Mouse (Mus musculus): ENCODE measurements around the gene Dusp8. TPM values are rescaled to one million over a fixed set of nuclear protein-coding genes. Genes with fewer than 3 reads are reported as not detected.
A peak's percentile ranks its signal among the peaks of the same experiment; 100 is the strongest.

Gene Dusp8
- polyA plus RNA-seq, 2 experiments, result 3.5 to 4.1 TPM

DNA sequence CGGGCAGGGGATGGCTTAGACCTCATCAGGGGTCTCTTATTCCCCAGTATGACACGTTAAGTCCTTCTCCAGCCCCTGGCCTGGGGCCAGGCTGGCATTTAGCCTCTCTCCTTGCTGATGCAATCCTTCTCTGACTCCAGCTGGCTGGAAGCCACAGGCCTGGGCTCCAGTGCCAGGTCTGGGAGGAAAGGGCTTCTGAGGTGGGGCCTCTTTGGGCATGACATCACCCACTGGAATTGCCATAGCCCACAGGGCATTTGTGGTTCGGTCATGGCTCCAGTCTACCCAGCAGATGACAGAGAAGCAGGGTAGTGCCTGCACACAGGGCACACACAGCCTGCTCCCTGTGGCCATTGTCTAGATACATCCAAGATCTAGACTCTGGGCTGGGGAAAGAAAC, 10.8 kb downstream of the Dusp8 start:
- Histone ChIP-seq H3K9ac (ENCODE audit: low read depth, low read length, severe bottlenecking) (no peak overlapping the region), H3K27ac (replicated peaks; ENCODE audit: low read depth, low read length) (no peak overlapping the region), H3K27me3 (ENCODE audit: control insufficient read depth, insufficient read depth, low read length) (peaks cover 51% of the 10 kb centered on the region), H3K9me3 (ENCODE audit: control insufficient read depth, low read length) (no peaks in the 10 kb centered on the region), H3K4me2 (replicated peaks; ENCODE audit: low read depth, low read length, severe bottlenecking) (0 out of 2 replicates have a peak overlapping the region, but pooled peaks have one; percentile 5), H3K36me3 (ENCODE audit: control insufficient read depth, insufficient read depth, low read length) (peaks cover 4% of the 10 kb centered on the region; the same call in 1 of the 2 replicates), H3K4me3 (replicated peaks; ENCODE audit: low read length) (no peak overlapping the region), H3K4me1 (ENCODE audit: control insufficient read depth, insufficient read depth, low read length) (peaks cover 15% of the 10 kb centered on the region)
- peak; percentile 26 for DNase-seq (ENCODE audit: low spot score)
- ATAC-seq (ENCODE audit: low FRiP score, low read depth), result 0 out of 2 replicates have a peak, but pooled peaks have one; percentile 12
- no peak for TF ChIP-seq POLR2A (IDR thresholded peaks at IDR 0.05; ENCODE audit: borderline replicate concordance, extremely low read depth, insufficient read depth, insufficient read length)
- 42% methylated on average over 3 of the region's 3 CpGs for WGBS

DNA sequence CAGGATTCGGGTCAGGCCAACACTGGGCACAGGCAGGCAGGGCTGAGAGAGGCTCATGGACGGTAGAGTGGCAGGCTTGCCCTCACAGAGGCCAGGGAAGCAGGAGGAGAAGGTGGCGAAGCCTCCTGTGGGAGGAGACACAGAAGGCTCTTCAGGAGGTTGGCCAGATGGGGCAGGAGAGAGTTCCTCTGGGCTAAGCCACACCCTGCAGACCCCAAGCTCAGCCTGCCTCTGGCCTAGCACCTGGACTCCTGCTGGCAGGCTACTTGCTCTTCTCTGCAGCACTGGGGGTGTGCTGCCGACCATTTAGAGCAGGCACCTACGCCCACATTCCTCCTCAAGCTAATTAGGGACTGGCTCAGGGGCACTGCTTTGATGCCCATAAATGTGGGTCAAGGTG, 11.2 kb downstream of the Dusp8 start:
- 0 out of 2 replicates have a peak overlapping the region, but pooled peaks have one; percentile 43 for H3K27ac ChIP-seq (replicated peaks; ENCODE audit: low read depth, low read length)
- H3K9me3 ChIP-seq (ENCODE audit: control insufficient read depth, low read length), result no peaks in the 10 kb centered on the region
- DNase-seq (ENCODE audit: low spot score) (no peak), ATAC-seq (ENCODE audit: low FRiP score, low read depth) (peak; percentile 35; the same call in 1 of the 2 replicates)
- H3K4me2 ChIP-seq (replicated peaks; ENCODE audit: low read depth, low read length, severe bottlenecking), result 0 out of 2 replicates have a peak overlapping the region, but pooled peaks have one; percentile 5
- peaks cover 4% of the 10 kb centered on the region; the same call in 1 of the 2 replicates for H3K36me3 ChIP-seq (ENCODE audit: control insufficient read depth, insufficient read depth, low read length)
- no peak for TF ChIP-seq POLR2A (IDR thresholded peaks at IDR 0.05; ENCODE audit: borderline replicate concordance, extremely low read depth, insufficient read depth, insufficient read length)
- H3K27me3 ChIP-seq (ENCODE audit: control insufficient read depth, insufficient read depth, low read length), result peaks cover 52% of the 10 kb centered on the region
- peaks cover 15% of the 10 kb centered on the region for H3K4me1 ChIP-seq (ENCODE audit: control insufficient read depth, insufficient read depth, low read length)
- 13% methylated on average over 4 of the region's 5 CpGs for WGBS
- H3K4me3 ChIP-seq (replicated peaks; ENCODE audit: low read length), result no peak overlapping the region
- H3K9ac ChIP-seq (ENCODE audit: low read depth, low read length, severe bottlenecking), result no peak overlapping the region

DNA sequence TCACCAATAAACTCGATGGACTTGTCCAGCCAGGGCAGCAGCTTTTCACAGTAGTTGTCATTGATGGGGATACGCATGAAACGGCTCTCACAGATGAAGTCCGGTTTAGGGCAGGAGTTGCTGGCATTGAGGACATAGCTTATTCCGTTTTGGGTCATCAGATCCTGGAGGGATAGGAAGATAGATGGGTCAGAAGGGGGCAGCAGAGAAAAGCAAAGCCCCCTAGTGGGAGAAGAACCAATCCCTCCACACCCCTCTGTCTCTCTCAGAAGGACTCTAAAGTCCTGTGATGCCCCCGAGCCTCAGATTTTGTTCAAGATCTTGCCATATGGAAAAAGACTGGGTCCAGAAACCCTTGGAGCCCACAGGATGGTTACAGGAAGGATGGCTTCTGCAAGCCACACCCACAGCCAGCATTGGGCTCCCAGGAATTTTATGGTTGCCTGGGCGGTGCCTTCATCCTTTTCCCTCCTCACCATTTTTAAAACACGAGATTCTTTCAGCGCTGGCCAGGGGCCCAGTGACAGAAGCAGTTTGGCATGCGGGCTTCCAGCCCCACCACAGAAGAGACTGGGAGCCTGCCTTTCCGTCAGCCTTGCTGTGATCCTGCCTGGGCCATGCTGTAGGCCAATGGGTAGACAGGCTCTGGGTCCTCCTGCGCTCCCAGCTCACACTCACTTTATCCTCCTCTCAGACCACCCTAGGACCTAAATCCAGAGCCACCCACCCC, 11.9 kb downstream of the Dusp8 start:
- ATAC-seq (ENCODE audit: low FRiP score, low read depth) (no peak), DNase-seq (ENCODE audit: low spot score) (peak; percentile 55)
- peaks cover 4% of the 10 kb centered on the region; the same call in 1 of the 2 replicates for H3K36me3 ChIP-seq (ENCODE audit: control insufficient read depth, insufficient read depth, low read length)
- 0 out of 2 replicates have a peak overlapping the region, but pooled peaks have one; percentile 1 for H3K4me3 ChIP-seq (replicated peaks; ENCODE audit: low read length)
- no peaks in the 10 kb centered on the region for H3K9me3 ChIP-seq (ENCODE audit: control insufficient read depth, low read length)
- WGBS, result 25% methylated on average over 12 of the region's 12 CpGs
- 0 out of 2 replicates have a peak overlapping the region, but pooled peaks have one; percentile 43 for H3K27ac ChIP-seq (replicated peaks; ENCODE audit: low read depth, low read length)
- H3K4me2 ChIP-seq (replicated peaks; ENCODE audit: low read depth, low read length, severe bottlenecking), result no peak overlapping the region
- peaks cover 10% of the 10 kb centered on the region for H3K4me1 ChIP-seq (ENCODE audit: control insufficient read depth, insufficient read depth, low read length)
- H3K27me3 ChIP-seq (ENCODE audit: control insufficient read depth, insufficient read depth, low read length), result peaks cover 57% of the 10 kb centered on the region
- TF ChIP-seq POLR2A (IDR thresholded peaks at IDR 0.05; ENCODE audit: borderline replicate concordance, extremely low read depth, insufficient read depth, insufficient read length), result no peak
- no peak overlapping the region for H3K9ac ChIP-seq (ENCODE audit: low read depth, low read length, severe bottlenecking)

DNA sequence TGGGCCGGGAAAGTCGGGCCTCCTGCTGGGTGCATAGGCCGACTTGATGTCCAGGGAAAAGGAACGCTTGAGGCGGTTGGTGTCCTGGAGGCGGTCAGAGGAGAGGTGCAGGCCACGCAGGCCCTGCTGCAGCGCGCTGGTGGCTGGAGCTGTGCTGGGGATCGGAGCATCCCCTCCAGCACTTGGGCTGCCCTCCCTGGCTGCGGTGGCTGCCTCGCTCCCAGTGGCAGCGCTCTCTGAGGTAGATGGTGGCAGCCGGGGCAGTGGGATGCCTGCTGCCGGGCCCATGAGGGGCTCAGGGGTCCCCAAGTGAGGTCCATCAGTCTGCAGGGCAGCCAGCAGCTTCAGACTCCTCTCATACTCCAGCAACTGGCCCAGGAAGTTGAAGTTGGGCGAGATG, 13.0 kb downstream of the Dusp8 start:
- 19% methylated on average over 6 of the region's 16 CpGs for WGBS
- TF ChIP-seq POLR2A (IDR thresholded peaks at IDR 0.05; ENCODE audit: borderline replicate concordance, extremely low read depth, insufficient read depth, insufficient read length), result no peak
- Histone ChIP-seq H3K36me3 (ENCODE audit: control insufficient read depth, insufficient read depth, low read length) (peaks cover 4% of the 10 kb centered on the region; the same call in 1 of the 2 replicates), H3K27me3 (ENCODE audit: control insufficient read depth, insufficient read depth, low read length) (peaks cover 57% of the 10 kb centered on the region), H3K4me2 (replicated peaks; ENCODE audit: low read depth, low read length, severe bottlenecking) (peak overlapping the region; percentile 49), H3K27ac (replicated peaks; ENCODE audit: low read depth, low read length) (no peak overlapping the region), H3K9me3 (ENCODE audit: control insufficient read depth, low read length) (no peaks in the 10 kb centered on the region), H3K4me3 (replicated peaks; ENCODE audit: low read length) (peak overlapping the region; percentile 31), H3K9ac (ENCODE audit: low read depth, low read length, severe bottlenecking) (peak overlapping the region; percentile 44; the same call in 1 of the 2 replicates), H3K4me1 (ENCODE audit: control insufficient read depth, insufficient read depth, low read length) (peaks cover 10% of the 10 kb centered on the region)
- no peak for DNase-seq (ENCODE audit: low spot score)
- ATAC-seq (ENCODE audit: low FRiP score, low read depth), result no peak

DNA sequence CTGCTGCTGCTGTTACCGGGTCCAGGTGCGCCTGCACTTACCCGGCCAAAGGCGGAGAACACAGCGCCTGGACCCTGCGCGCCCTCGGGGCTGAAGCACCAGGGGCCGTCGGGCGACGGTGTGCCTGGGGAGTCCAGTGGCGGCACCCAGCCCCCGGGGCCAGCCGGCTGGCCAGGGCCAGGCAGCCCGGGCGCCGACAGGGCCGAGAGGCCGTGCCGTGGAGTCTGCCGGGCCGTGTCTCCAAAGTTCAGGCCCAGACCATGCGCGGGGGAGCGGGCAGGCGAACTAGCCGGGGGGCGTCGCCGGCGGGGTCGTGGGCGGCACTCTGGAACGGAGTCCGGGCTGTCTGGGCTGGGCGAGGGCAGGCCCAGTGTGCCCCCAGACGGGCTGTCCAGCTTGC, 13.5 kb downstream of the Dusp8 start:
- TF ChIP-seq POLR2A (IDR thresholded peaks at IDR 0.05; ENCODE audit: borderline replicate concordance, extremely low read depth, insufficient read depth, insufficient read length), result no peak
- peaks cover 4% of the 10 kb centered on the region; the same call in 1 of the 2 replicates for H3K36me3 ChIP-seq (ENCODE audit: control insufficient read depth, insufficient read depth, low read length)
- WGBS, result 10% methylated on average over 22 of the region's 38 CpGs
- H3K4me3 ChIP-seq (replicated peaks; ENCODE audit: low read length), result peak overlapping the region; percentile 31
- no peak overlapping the region for H3K27ac ChIP-seq (replicated peaks; ENCODE audit: low read depth, low read length)
- ATAC-seq (ENCODE audit: low FRiP score, low read depth), result no peak
- peaks cover 57% of the 10 kb centered on the region for H3K27me3 ChIP-seq (ENCODE audit: control insufficient read depth, insufficient read depth, low read length)
- no peaks in the 10 kb centered on the region for H3K9me3 ChIP-seq (ENCODE audit: control insufficient read depth, low read length)
- peak overlapping the region; percentile 49 for H3K4me2 ChIP-seq (replicated peaks; ENCODE audit: low read depth, low read length, severe bottlenecking)
- no peak for DNase-seq (ENCODE audit: low spot score)
- H3K9ac ChIP-seq (ENCODE audit: low read depth, low read length, severe bottlenecking), result peak overlapping the region; percentile 44
- H3K4me1 ChIP-seq (ENCODE audit: control insufficient read depth, insufficient read depth, low read length), result peaks cover 10% of the 10 kb centered on the region

All from limb, embryonic 14.5 days (tissue).